Mouse (Mus musculus) frontal cortex, postnatal 10 days (tissue): Measurements from ENCODE around the gene Skiv2l.
"Not testable (repeated sequence)": the region's sequence is repeated elsewhere in the genome, so short reads cannot be mapped to it uniquely, and the experiment has no call there.

Experiments
- DNase-seq, 2 experiments: peaks; one replicate each; pipeline ENCODE4 v3.0.0; 2022; ENCODE audit warnings: low spot score in 2 of 2, mixed read lengths in 1 of 2

Gene Skiv2l

DNA sequence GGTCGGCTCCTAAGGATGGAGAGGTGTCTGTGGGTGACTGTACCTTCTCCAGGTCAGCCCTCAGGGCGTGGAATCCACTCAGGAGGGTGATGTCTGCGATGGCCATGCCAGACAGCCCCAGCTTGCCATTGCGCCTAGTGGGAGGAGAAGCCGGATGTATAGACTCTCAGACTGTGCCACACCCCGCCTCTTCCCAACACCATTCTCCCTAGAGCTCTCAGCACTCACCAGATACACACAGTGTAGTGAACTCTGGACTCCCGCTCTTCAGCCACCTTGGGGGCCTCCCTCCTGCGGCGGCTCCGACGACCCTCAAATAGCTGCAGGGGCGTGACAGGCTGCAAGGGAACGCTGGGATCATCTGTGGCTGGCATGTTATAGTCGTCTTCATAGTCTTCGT, 38.7 kb downstream of the Skiv2l start:
- DNase-seq: no peak

DNA sequence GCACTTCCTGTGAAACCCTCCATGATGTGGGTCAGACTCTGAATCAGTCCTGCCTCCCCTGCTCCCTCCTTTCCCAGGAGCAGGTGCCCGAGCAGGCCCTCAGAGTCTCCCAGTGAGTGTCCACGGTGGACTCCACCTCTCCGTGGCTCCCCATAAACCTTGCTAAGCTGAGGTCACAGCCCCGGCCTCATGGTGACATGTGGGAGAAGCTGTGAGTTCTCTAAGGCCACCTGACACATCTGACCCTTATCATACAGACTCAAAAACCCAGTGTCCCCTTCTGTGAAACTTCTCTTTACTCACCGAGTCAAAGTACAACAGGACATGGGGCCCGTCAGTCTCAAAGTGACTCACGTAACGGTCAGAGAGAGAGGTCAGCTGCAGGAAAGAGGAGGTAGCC, 39.2 kb downstream of the Skiv2l start:
- DNase-seq: not testable (repeated sequence)

GRCm38 (mm10) chr17:34810411-34810810, 39.6 kb downstream of the Skiv2l start:
- not testable (repeated sequence) for DNase-seq

- no peak for DNase-seq
These were observed 41.3 kb downstream of the Skiv2l start for GRCm38 (mm10) chr17:34808599-34809205.

DNA sequence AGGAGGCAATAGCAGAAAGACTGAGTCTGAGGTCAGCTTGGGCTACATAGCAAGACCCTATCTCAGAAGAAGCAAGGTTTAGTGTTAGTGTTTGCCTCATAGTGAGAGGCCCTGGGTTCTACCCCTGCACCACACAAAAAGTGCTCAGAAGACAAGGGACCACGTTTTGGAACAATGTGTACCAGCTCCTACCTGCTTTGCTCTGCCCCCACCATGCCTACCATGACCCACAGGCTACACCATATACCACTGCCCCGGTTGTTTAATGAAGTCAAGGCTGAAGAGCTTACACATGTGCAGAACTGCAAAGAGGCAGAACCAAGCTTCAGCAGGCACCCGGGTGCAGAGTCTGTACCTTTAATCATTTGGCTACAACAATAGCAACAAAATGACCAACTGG, 42.8 kb downstream of the Skiv2l start:
- no peak for DNase-seq

DNA sequence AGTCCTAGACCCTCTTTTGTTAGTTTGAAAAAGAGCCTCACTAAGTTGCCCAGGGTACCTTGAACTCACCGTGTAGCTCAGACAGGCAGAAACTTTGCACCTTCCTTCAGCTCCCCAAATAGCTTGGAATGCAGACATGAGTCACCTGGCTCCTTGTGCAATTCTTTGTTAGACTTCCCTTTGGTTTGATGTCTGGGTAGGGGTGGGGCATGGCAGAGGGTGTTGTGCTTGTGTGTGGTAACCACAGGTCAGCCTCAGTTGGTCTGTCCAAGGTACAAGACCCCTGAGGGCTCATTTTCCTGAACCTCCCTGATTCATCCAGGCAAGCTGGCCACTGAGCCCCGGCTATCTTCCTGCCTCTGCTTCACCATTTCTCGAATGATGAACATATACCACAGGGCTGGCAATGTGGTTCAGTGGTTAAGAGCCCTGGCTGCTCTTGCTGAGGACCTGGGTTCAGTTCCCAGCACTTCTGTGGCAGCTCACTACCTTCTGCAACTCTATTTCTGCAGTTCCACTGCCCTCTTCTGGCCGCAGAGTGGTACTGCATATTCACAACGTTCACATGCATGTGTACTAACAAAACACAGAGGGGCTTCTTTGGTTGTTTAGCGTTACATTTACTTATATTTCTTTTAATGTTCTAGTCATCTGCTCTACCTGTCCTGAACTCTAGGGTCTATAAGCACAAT, 45.0 kb downstream of the Skiv2l start:
- DNase-seq: no peak

GRCm38 (mm10) chr17:34804301-34804700, 45.7 kb downstream of the Skiv2l start, which contains the start of gene Cyp21a1:
Gene Cyp21a1 (minus strand): TSS chr17:34804561.
- DNase-seq: not testable (repeated sequence)

DNA sequence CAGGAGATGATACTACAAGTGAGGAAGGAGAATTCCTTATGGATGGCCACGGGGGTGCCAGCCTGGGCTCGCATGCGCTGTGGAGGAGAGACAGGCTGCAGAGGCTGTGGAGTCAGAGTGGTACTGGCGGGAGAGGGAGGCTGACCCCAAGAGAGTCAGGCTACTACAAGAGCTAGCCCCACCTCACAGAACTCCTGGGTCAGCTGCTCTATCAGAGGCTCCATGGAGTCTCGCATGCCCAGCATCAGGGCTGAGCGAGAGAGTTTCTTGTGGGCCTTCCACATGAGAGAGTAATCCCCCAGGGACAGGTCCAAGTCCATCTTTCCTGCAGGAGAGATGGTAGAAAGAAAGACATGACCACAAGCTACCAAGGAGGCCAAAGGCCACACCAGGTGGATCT, 46.6 kb downstream of the Skiv2l start:
- not testable (repeated sequence) for DNase-seq

DNA sequence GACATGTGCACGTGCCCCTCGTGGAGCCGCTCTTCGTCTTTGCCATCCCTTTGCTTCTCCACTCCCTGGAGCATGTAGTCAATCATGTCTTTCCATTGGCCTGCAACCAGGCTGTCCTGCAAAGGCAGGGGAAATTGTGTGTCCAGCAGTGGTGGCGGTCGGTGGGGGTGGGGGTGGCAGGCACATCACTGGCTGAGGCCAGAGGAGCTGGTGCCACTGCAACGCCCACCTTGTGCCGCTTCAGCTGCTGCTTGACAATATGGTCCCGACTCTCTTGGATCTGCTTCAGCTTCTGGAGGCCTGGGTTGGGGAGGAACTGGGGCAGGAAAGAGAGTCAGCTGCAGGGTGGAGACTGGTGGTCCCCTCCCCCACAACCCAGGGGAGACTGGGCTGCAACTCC, 47.3 kb downstream of the Skiv2l start:
- DNase-seq: not testable (repeated sequence)

- not testable (repeated sequence) for DNase-seq
These were observed 49.2 kb downstream of the Skiv2l start for GRCm38 (mm10) chr17:34800781-34801305.

DNA sequence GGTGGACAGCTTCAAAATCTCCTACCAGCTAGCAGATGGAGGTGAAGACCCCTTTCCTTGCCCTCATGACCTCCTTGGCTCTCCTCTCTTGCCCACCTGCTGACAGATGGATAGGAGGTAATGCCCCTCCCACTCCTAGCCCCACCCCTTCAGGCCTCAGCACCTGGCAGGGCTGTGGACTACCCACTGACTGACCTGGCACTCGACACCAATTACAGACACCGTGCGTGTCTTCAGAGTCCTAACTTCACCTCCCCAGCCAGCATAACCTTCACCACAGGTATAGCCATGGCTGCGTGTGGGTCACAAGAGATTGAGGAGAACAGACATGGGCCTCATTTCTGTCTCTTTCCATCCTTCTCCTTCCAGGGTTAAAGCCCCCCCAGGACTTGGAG, 50.5 kb downstream of the Skiv2l start:
- DNase-seq: no peak

GRCm38 (mm10) chr17:34798866-34799530, 51.0 kb downstream of the Skiv2l start:
- DNase-seq: no peak

DNA sequence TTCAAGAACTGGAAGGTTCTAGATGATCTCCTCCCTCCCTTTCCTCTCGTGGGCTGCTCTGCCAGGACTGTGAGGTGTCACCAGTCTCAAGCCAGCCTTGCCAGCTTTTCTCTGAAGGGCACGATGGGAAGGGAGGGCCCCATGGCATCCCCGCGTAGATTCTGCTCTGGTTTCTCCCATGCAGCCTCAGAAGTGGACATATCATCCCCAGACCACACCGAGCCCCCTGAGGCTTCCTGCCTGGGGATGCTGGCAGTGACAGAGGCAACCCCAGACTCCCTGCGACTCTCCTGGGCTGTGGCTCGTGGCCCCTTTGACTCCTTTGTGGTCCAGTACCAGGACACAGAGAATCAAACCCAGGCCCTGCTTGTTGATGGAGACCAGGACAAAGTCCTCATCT, 51.9 kb downstream of the Skiv2l start:
- not testable (repeated sequence) for DNase-seq

GRCm38 (mm10) chr17:34797211-34797995, 52.6 kb downstream of the Skiv2l start:
- DNase-seq: not testable (repeated sequence)

GRCm38 (mm10) chr17:34796311-34797140, 53.5 kb downstream of the Skiv2l start:
- DNase-seq: no peak

DNA sequence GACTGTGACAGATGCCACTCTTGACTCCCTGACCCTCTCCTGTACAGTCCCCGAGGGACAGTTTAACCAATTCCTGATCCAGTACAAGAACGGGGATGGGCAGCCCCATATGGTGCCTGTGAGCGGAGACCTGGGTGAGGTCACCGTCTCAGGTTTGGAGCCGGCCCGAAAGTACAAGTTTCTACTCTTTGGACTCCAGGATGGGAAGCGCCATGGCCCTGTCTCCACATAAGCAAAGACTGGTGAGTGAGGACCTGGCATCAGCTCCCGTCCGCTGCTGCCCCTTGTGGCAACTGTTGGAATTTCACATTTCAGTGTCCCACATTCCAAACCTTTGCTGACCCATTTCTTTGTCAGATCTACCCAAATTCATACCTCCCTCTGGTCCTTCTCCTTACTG, 54.4 kb downstream of the Skiv2l start:
- DNase-seq: no peak

- DNase-seq: no peak
These were observed 55.0 kb downstream of the Skiv2l start for GRCm38 (mm10) chr17:34795016-34795415.
